Mouse (Mus musculus): Measurements from ENCODE around the gene Bcl2l13. TPM values are rescaled to one million over a fixed set of nuclear protein-coding genes. Genes with fewer than 3 reads are reported as not detected.
"Not testable (repeated sequence)": the region's sequence is repeated elsewhere in the genome, so short reads cannot be mapped to it uniquely, and the experiment has no call there.

Gene Bcl2l13
- polyA plus RNA-seq, 1 experiment from 2014 or later = 34.6 TPM

GRCm38 (mm10) chr6:120912931-120913330 lies 76.9 kb downstream of the Bcl2l13 start:
- no peak for ATAC-seq (ENCODE audit: insufficient read depth)
- Histone ChIP-seq H3K4me2 (no peak overlapping the region), H3K4me3 (ENCODE audit: low read depth, low read length) (no peak overlapping the region), H3K36me3 (ENCODE audit: insufficient read depth) (no peaks in the 10 kb centered on the region), H3K27ac (ENCODE audit: low read depth) (no peak overlapping the region), H3K4me1 (ENCODE audit: insufficient read depth) (0 out of 2 replicates have a peak, but pooled peaks cover 7% of the 10 kb centered on the region), H3K9me3 (ENCODE audit: low read depth, low read length) (no peaks in the 10 kb centered on the region), H3K9ac (no peak overlapping the region), H3K27me3 (ENCODE audit: insufficient read depth, low read length) (peaks cover 5% of the 10 kb centered on the region; the same call in 1 of the 2 replicates)
- TF ChIP-seq CTCF (IDR thresholded peaks at IDR 0.05; ENCODE audit: low read depth) = no peak
- WGBS = 21% methylated on average over 2 of the region's 2 CpGs
- peak; percentile 65 for DNase-seq

DNA sequence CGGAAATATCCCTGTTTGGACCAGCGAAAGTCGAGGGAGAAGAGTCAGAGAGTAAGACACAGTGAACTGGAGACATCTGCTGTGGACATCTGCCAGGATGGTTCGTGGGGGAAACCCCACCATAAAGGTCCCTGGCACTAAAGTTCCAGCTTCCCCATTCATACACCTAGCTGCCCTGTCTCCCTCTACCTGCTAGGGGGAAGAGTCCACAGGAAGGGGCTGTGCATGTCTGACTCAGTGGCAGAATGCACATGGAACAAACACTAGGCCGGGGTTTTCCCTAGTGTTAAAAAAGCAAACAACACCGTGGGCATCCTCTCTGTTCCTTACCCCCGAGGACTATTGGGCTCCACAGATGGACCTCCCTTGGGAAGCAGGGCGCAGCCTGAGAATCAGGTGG lies 77.8 kb downstream of the Bcl2l13 start:
- DNase-seq = no peak
- H3K4me2 ChIP-seq = no peak overlapping the region
- WGBS = 78% methylated on average over 8 of the region's 8 CpGs
- H3K27me3 ChIP-seq (ENCODE audit: insufficient read depth, low read length) = peaks cover 5% of the 10 kb centered on the region; the same call in 1 of the 2 replicates
- no peak overlapping the region for H3K9ac ChIP-seq
- no peaks in the 10 kb centered on the region for H3K9me3 ChIP-seq (ENCODE audit: low read depth, low read length)
- H3K4me1 ChIP-seq (ENCODE audit: insufficient read depth) = 0 out of 2 replicates have a peak, but pooled peaks cover 7% of the 10 kb centered on the region
- no peak for ATAC-seq (ENCODE audit: insufficient read depth)
- H3K36me3 ChIP-seq (ENCODE audit: insufficient read depth) = no peaks in the 10 kb centered on the region
- TF ChIP-seq CTCF (IDR thresholded peaks at IDR 0.05; ENCODE audit: low read depth) = no peak
- no peak overlapping the region for H3K27ac ChIP-seq (ENCODE audit: low read depth)
- no peak overlapping the region for H3K4me3 ChIP-seq (ENCODE audit: low read depth, low read length)

GRCm38 (mm10) chr6:120914533-120914910 lies 78.5 kb downstream of the Bcl2l13 start:
- 0 out of 2 replicates have a peak, but pooled peaks cover 7% of the 10 kb centered on the region for H3K4me1 ChIP-seq (ENCODE audit: insufficient read depth)
- no peak overlapping the region for H3K27ac ChIP-seq (ENCODE audit: low read depth)
- no peak overlapping the region for H3K4me2 ChIP-seq
- no peak overlapping the region for H3K4me3 ChIP-seq (ENCODE audit: low read depth, low read length)
- no peak for DNase-seq
- H3K9ac ChIP-seq = no peak overlapping the region
- H3K9me3 ChIP-seq (ENCODE audit: low read depth, low read length) = no peaks in the 10 kb centered on the region
- H3K27me3 ChIP-seq (ENCODE audit: insufficient read depth, low read length) = peaks cover 5% of the 10 kb centered on the region; the same call in 1 of the 2 replicates
- ATAC-seq (ENCODE audit: insufficient read depth) = no peak
- no peaks in the 10 kb centered on the region for H3K36me3 ChIP-seq (ENCODE audit: insufficient read depth)
- TF ChIP-seq CTCF (IDR thresholded peaks at IDR 0.05; ENCODE audit: low read depth) = no peak
- WGBS = 76% methylated on average over 4 of the region's 4 CpGs

DNA sequence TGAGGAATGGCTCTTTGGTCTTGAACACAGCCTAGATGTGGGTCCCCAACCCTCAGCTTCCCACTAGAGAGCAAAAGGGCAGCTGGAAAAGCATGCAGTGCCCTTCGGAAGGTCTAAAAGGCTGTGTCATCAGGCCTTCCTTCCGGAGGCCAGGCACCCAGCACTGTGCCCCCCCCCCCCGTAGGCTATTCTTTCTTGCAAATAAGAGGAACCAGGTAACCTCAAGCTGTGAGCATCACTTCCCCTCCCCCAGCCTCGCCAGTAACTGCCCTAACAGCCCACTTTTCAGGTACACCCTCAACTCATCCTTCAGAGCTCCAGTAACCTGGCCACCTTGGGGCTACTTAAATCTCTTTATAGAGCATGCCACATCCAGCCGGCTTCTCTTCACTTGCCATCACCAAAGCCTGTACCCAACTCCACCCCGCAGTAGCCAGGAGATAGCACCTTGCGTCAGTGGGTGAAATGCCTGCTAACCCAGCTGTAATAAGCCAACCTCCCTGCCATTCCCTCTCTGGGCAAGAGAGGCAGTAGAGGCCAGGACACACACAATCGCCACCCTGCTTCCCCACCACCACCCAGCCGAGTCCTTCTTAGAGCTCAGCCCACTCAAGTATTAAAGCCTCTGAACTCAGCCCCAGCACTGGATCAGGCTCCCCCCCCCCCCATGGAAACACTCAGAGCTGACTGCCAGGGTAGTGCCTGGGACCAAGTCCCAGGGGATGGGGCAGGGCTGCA lies 79.1 kb downstream of the Bcl2l13 start:
- no peak; the same call in 1 of the 2 replicates for ATAC-seq (ENCODE audit: insufficient read depth)
- Histone ChIP-seq H3K36me3 (ENCODE audit: insufficient read depth) (no peaks in the 10 kb centered on the region), H3K4me2 (peak overlapping the region; percentile 99), H3K27ac (ENCODE audit: low read depth) (no peak overlapping the region), H3K9me3 (ENCODE audit: low read depth, low read length) (no peaks in the 10 kb centered on the region), H3K4me1 (ENCODE audit: insufficient read depth) (0 out of 2 replicates have a peak, but pooled peaks cover 7% of the 10 kb centered on the region), H3K4me3 (ENCODE audit: low read depth, low read length) (no peak overlapping the region), H3K9ac (no peak overlapping the region), H3K27me3 (ENCODE audit: insufficient read depth, low read length) (peaks cover 5% of the 10 kb centered on the region; the same call in 1 of the 2 replicates)
- TF ChIP-seq CTCF (IDR thresholded peaks at IDR 0.05; ENCODE audit: low read depth) = peak; percentile 59
- DNase-seq = peak; percentile 38
- 46% methylated on average over 9 of the region's 9 CpGs for WGBS

DNA sequence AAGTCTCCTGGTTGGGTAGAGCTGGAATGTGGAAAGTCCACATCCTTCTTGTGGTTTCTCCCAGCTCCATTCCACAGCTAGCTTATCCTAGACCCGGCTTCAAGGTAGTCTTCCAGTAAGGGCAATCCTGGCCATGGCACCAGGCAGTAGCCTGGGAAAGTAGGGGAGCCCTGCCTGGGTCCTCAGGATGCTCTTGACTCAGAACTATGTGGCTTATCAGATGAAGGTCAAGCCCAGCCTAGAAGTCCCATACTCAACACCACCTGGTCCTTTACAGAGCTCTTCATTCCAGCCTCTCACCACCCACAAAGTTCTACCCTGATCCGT lies 79.6 kb downstream of the Bcl2l13 start:
- peak overlapping the region; percentile 60 for H3K4me3 ChIP-seq (ENCODE audit: low read depth, low read length)
- 32% methylated on average over 2 of the region's 2 CpGs for WGBS
- DNase-seq (peak; percentile 19), ATAC-seq (ENCODE audit: insufficient read depth) (peak; percentile 26)
- H3K9me3 ChIP-seq (ENCODE audit: low read depth, low read length) = no peaks in the 10 kb centered on the region
- no peak overlapping the region for H3K27ac ChIP-seq (ENCODE audit: low read depth)
- no peak overlapping the region; the same call in 1 of the 2 replicates for H3K9ac ChIP-seq
- no peak for TF ChIP-seq CTCF (IDR thresholded peaks at IDR 0.05; ENCODE audit: low read depth)
- no peaks in the 10 kb centered on the region for H3K36me3 ChIP-seq (ENCODE audit: insufficient read depth)
- 0 out of 2 replicates have a peak, but pooled peaks cover 7% of the 10 kb centered on the region for H3K4me1 ChIP-seq (ENCODE audit: insufficient read depth)
- peak overlapping the region; percentile 99 for H3K4me2 ChIP-seq
- peaks cover 5% of the 10 kb centered on the region; the same call in 1 of the 2 replicates for H3K27me3 ChIP-seq (ENCODE audit: insufficient read depth, low read length)

GRCm38 (mm10) chr6:120916074-120916971 lies 80.3 kb downstream of the Bcl2l13 start, which contains the start of gene Bid:
Bid (minus strand) TSS chr6:120916853.
- ATAC-seq (ENCODE audit: insufficient read depth) (peak; percentile 93), DNase-seq (peak; percentile 87)
- no peaks in the 10 kb centered on the region for H3K9me3 ChIP-seq (ENCODE audit: low read depth, low read length)
- peak within 1 kb of the TSS; percentile 55 for H3K9ac ChIP-seq
- 1% methylated on average over 67 of the region's 67 CpGs for WGBS
- H3K36me3 ChIP-seq (ENCODE audit: insufficient read depth) = no peaks in the 10 kb centered on the region
- H3K4me1 ChIP-seq (ENCODE audit: insufficient read depth) = 0 out of 2 replicates have a peak, but pooled peaks cover 7% of the 10 kb centered on the region
- H3K4me3 ChIP-seq (ENCODE audit: low read depth, low read length) = peak within 1 kb of the TSS; percentile 60
- H3K4me2 ChIP-seq = peak within 1 kb of the TSS; percentile 99
- no peak for TF ChIP-seq CTCF (IDR thresholded peaks at IDR 0.05; ENCODE audit: low read depth)
- peaks cover 5% of the 10 kb centered on the region; the same call in 1 of the 2 replicates for H3K27me3 ChIP-seq (ENCODE audit: insufficient read depth, low read length)
- no peak within 1 kb of the TSS for H3K27ac ChIP-seq (ENCODE audit: low read depth)

DNA sequence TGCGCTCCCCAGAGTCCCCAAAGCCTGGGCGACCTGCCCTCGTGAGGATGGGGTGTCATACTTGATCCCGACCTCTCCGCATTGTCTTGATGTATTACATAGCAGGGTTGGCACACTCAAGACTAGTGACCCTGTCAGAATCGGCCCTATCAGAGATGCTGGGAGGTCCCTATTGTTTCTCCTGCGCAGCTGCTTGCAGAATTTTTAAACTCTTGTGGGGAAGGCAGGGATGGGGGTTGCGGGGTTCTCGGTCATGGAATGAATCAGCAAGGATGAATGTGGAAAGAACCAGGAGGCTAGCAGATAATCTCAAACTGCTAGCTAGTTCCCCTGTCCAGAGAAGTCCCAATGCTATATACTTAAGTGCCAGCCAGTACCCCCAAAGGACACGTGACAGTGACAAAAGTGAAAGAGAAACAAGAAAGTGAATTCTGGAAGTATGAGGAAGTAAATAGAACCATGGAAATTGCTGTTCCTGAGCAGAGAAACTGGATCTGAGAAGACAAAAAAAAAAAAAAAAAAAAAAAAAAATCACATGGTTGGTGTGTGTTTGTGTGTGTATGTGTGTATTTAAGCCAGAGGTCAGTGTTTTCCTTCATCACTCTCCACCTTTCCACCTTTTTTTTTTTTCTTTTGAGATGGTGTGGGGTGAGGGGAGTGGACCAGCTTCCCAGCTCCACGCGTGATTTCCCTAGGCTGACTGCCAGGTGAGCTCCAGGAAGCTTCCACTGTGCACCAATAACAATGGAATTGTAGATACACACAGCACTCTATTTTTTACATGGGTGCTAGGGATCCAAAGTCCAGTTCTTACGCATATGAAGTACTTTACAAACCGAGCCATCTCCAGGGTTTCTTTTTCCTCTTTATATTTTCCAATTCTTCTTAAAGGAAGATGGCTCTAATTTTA lies 81.2 kb downstream of the Bcl2l13 start:
- DNase-seq; H3K27me3 ChIP-seq (ENCODE audit: insufficient read depth, low read length); H3K4me1 ChIP-seq (ENCODE audit: insufficient read depth); H3K27ac ChIP-seq (ENCODE audit: low read depth); H3K9me3 ChIP-seq (ENCODE audit: low read depth, low read length); H3K36me3 ChIP-seq (ENCODE audit: insufficient read depth): not testable (repeated sequence)
- peak overlapping the region; percentile 60 for H3K4me3 ChIP-seq (ENCODE audit: low read depth, low read length)
- WGBS = 34% methylated on average over 8 of the region's 14 CpGs
- peak; percentile 19 for ATAC-seq (ENCODE audit: insufficient read depth)
- peak overlapping the region; percentile 99 for H3K4me2 ChIP-seq
- H3K9ac ChIP-seq = peak overlapping the region; percentile 55; the same call in 1 of the 2 replicates

Data from lung, embryonic 14.5 days (tissue).